Mouse (Mus musculus) megakaryocyte progenitor cell, adult 5-6 weeks (primary cell): Measurements from ENCODE around the gene Mrpl48. TPM values are rescaled to one million over a fixed set of nuclear protein-coding genes. Genes with fewer than 3 reads are reported as not detected.

Source experiments
- ATAC-seq: replicated peaks from 2 replicates; pipeline ENCODE4 v1.8.0; 2016; ENCODE audit warnings: mild to moderate bottlenecking, moderate TSS enrichment, inconsistent platforms; ENCODE audit not compliant: poor library complexity
- total RNA-seq, 2 experiments: library from RNA; stranded (forward) in 1 of 2; stranded (reverse) in 1 of 2; fragments of 157-497, 149-512 nt in 1 of 2; fragments of 200-1000 nt in 1 of 2; gene quantifications; 2 replicates each; pipeline versions ENCODE4 v1.2.3 to v1.2.4; 2015 to 2017

Mrpl48 gene
- total RNA-seq, 2 experiments from 2014 or later: 76.3 to 91.0 TPM

- ATAC-seq: no peak
Measured at GRCm38 (mm10) chr7:100497982-100498381, 110.1 kb downstream of the Mrpl48 start.

- ATAC-seq: no peak
Measured at GRCm38 (mm10) chr7:100497402-100497801, 110.7 kb downstream of the Mrpl48 start.

GRCm38 (mm10) chr7:100496791-100497190 is 111.3 kb downstream of the Mrpl48 start:
- ATAC-seq: no peak

- no peak for ATAC-seq
Measured at GRCm38 (mm10) chr7:100496371-100496770, 111.7 kb downstream of the Mrpl48 start.

Other genes with a start within 250 kb of the Mrpl48 start
- 64.0 and 65.5 TPM in 2 replicates for gene C2cd3, start 236.1 kb downstream of the Mrpl48 start, total RNA-seq (2015)
- 23.0 and 26.6 TPM in 2 replicates for gene C2cd3, start 236.1 kb downstream of the Mrpl48 start, total RNA-seq (2017)
- 13.5 and 17.6 TPM in 2 replicates for gene Ppme1, start 236.0 kb downstream of the Mrpl48 start, total RNA-seq (2015)
- gene Ppme1, start 236.0 kb downstream of the Mrpl48 start, total RNA-seq (2017): 39.5 and 43.5 TPM in 2 replicates
- gene Ucp3, start 135.3 kb downstream of the Mrpl48 start, total RNA-seq (2015): 0.15 TPM in 1 of 2 replicates, not detected in the other
- not detected in 2 replicates for gene Ucp3, start 135.3 kb downstream of the Mrpl48 start, total RNA-seq (2017)
- 208 and 232 TPM in 2 replicates for gene Ucp2, start 115.0 kb downstream of the Mrpl48 start, total RNA-seq (2015)
- 90.4 and 97.3 TPM in 2 replicates for gene Ucp2, start 115.0 kb downstream of the Mrpl48 start, total RNA-seq (2017)
- not detected in 2 replicates for gene Dnajb13, start 93.3 kb downstream of the Mrpl48 start, total RNA-seq (2015)
- gene Dnajb13, start 93.3 kb downstream of the Mrpl48 start, total RNA-seq (2017): 0.17 TPM in 1 of 2 replicates, not detected in the other
- gene Coa4, start 71.2 kb downstream of the Mrpl48 start, total RNA-seq (2015): 10.7 and 21.3 TPM in 2 replicates
- gene Coa4, start 71.2 kb downstream of the Mrpl48 start, total RNA-seq (2017): 11.6 and 13.0 TPM in 2 replicates
- gene Rab6a, start 891 bp downstream of the Mrpl48 start, total RNA-seq (2015): 74.1 and 84.7 TPM in 2 replicates
- gene Rab6a, start 891 bp downstream of the Mrpl48 start, total RNA-seq (2017): 61.0 and 61.8 TPM in 2 replicates
- gene Plekhb1, start 54.1 kb upstream of the Mrpl48 start, total RNA-seq (2015): not detected in 2 replicates
- not detected in 2 replicates for gene Plekhb1, start 54.1 kb upstream of the Mrpl48 start, total RNA-seq (2017)
- gene Fam168a, start 98.3 kb upstream of the Mrpl48 start, total RNA-seq (2015): 18.9 and 24.2 TPM in 2 replicates
- gene Fam168a, start 98.3 kb upstream of the Mrpl48 start, total RNA-seq (2017): 6.3 and 7.9 TPM in 2 replicates